Mouse (Mus musculus): Measurements from ENCODE around the gene Blzf1. TPM values are rescaled to one million over a fixed set of nuclear protein-coding genes. Genes with fewer than 3 reads are reported as not detected.

Gene Blzf1
- 29.4 and 31.3 TPM in 2 replicates for polyA plus RNA-seq (2016; fragmentation: Nextera tagmentation; extraction: Ambion mirVana)

- H3K36me3 ChIP-seq = peaks cover 10% of the 10 kb centered on the region
- H3K4me3 ChIP-seq = peak within 1 kb of the TSS; percentile 82
- peak; percentile 100 for DNase-seq (ENCODE audit: low spot score)
- WGBS = under 1% methylated on average over 35 of the region's 35 CpGs
- no peaks in the 10 kb centered on the region for H3K27me3 ChIP-seq (ENCODE audit: insufficient read depth, poor library complexity, severe bottlenecking)
- H3K4me1 ChIP-seq = peaks cover 12% of the 10 kb centered on the region; the same call in 1 of the 2 replicates
- H3K27ac ChIP-seq = peak within 1 kb of the TSS; percentile 91
- no peaks in the 10 kb centered on the region for H3K9me3 ChIP-seq
These were observed at the start of gene Blzf1 for GRCm38 (mm10) chr1:164307124-164307751. Blzf1 (minus strand) TSS chr1:164307489.

- Histone ChIP-seq H3K4me3 (no peak overlapping the region), H3K9me3 (no peaks in the 10 kb centered on the region), H3K36me3 (peaks cover 5% of the 10 kb centered on the region), H3K4me1 (no peaks in the 10 kb centered on the region), H3K27me3 (ENCODE audit: insufficient read depth, poor library complexity, severe bottlenecking) (no peaks in the 10 kb centered on the region), H3K27ac (no peak overlapping the region)
- no peak for DNase-seq (ENCODE audit: low spot score)
- 65% methylated on average over 3 of the region's 3 CpGs for WGBS
These were observed 46.2 kb upstream of the Blzf1 start for GRCm38 (mm10) chr1:164353443-164353842.

GRCm38 (mm10) chr1:164342161-164342560 is 34.9 kb upstream of the Blzf1 start:
- Histone ChIP-seq H3K36me3 (peaks cover 18% of the 10 kb centered on the region), H3K9me3 (no peaks in the 10 kb centered on the region), H3K4me3 (no peak overlapping the region), H3K27me3 (ENCODE audit: insufficient read depth, poor library complexity, severe bottlenecking) (no peaks in the 10 kb centered on the region), H3K4me1 (no peaks in the 10 kb centered on the region), H3K27ac (no peak overlapping the region)
- 82% methylated on average over 3 of the region's 3 CpGs for WGBS
- DNase-seq (ENCODE audit: low spot score) = no peak

DNA sequence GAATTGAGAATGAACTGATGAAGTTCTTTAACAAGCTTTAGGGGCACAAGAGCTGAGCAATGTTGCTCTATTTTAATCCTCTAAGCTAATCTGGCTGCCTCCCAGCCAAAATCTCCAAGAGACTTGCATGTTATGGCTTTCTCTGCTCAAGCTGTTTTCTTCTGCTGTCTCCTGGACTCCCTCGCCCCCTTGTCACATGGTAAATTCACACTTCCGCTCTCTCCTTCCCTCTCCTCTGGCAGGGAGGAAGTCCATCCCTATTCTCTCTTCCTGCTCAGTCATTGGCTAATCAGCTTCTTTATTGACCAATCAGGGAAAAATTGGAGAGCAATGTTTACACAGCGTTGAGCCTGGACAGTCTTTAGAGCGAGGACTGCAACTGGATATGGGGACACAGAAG is 28.6 kb upstream of the Blzf1 start:
- no peaks in the 10 kb centered on the region for H3K4me1 ChIP-seq
- H3K27ac ChIP-seq = no peak overlapping the region
- DNase-seq (ENCODE audit: low spot score) = no peak
- H3K36me3 ChIP-seq = peaks cover 18% of the 10 kb centered on the region
- H3K9me3 ChIP-seq = no peaks in the 10 kb centered on the region
- WGBS = 84% methylated on average over 4 of the region's 4 CpGs
- no peaks in the 10 kb centered on the region for H3K27me3 ChIP-seq (ENCODE audit: insufficient read depth, poor library complexity, severe bottlenecking)
- no peak overlapping the region for H3K4me3 ChIP-seq

DNA sequence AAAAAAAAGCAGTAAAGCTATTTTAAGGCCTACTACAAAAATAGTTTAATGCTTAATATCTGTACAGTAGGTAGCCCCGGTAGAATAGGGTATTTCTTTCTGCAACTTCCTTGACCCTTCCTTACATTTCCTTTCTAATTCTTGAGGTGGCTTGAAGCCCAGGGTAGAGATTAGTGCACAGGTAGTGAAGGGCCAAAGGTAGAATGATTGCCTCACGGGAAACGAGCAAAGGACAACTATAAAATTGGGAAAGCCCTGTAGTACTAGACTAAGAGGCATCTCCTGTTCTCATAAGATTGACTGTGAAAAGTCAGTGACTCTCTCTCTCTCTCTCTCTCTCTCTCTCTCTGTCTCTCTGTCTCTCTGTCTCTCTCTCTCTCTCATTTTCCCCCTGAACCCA is 28.1 kb upstream of the Blzf1 start:
- no peak overlapping the region for H3K4me3 ChIP-seq
- no peaks in the 10 kb centered on the region for H3K9me3 ChIP-seq
- 88% methylated on average over 3 of the region's 3 CpGs for WGBS
- no peaks in the 10 kb centered on the region for H3K4me1 ChIP-seq
- peaks cover 21% of the 10 kb centered on the region for H3K36me3 ChIP-seq
- no peaks in the 10 kb centered on the region for H3K27me3 ChIP-seq (ENCODE audit: insufficient read depth, poor library complexity, severe bottlenecking)
- no peak for DNase-seq (ENCODE audit: low spot score)
- no peak overlapping the region for H3K27ac ChIP-seq

DNA sequence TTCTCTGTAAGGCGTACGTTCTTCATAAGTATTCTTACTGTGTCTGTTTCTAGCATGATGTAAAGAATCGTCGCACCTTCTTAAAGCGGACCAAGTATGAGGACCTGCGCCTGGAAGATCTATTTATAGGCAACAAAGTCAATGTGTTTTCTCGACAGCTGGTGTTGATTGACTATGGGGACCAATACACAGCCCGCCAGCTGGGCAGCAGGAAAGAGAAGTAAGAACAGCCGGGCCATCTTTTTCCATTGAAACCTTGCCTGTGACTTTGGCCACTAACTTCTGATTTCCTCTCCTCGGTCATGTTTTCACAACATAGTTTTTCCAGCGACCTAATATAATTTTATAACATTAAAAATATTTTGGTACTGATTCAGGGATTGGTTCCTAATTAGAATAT is 25.3 kb upstream of the Blzf1 start:
- Histone ChIP-seq H3K27ac (no peak overlapping the region), H3K4me3 (no peak overlapping the region), H3K36me3 (peaks cover 36% of the 10 kb centered on the region), H3K4me1 (no peaks in the 10 kb centered on the region), H3K27me3 (ENCODE audit: insufficient read depth, poor library complexity, severe bottlenecking) (no peaks in the 10 kb centered on the region), H3K9me3 (no peaks in the 10 kb centered on the region)
- DNase-seq (ENCODE audit: low spot score) = no peak
- 68% methylated on average over 11 of the region's 11 CpGs for WGBS

DNA sequence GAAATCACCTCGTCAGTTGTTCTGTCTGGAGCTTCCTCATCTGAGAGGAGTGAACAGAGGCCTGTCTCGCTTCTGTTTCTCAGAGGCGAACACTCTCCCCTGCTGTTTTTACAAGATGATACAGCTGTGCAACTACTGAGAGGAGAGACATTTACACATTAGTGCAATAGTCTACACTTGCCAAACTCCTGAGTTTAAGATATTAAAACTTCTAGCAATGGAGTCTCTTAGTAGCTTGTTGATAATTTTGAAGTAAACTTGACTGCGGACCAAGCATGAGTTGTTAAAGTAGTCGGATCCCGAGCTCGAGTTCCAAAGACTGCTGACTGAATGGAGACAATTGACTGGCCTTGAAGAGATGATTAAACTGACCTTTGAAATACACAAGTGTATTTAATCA is 20.5 kb upstream of the Blzf1 start:
- no peak overlapping the region for H3K27ac ChIP-seq
- WGBS = 82% methylated on average over 7 of the region's 7 CpGs
- DNase-seq (ENCODE audit: low spot score) = no peak
- H3K36me3 ChIP-seq = peaks cover 21% of the 10 kb centered on the region
- no peaks in the 10 kb centered on the region for H3K4me1 ChIP-seq
- H3K9me3 ChIP-seq = no peaks in the 10 kb centered on the region
- H3K27me3 ChIP-seq (ENCODE audit: insufficient read depth, poor library complexity, severe bottlenecking) = no peaks in the 10 kb centered on the region
- H3K4me3 ChIP-seq = no peak overlapping the region

GRCm38 (mm10) chr1:164326600-164327155 is 19.4 kb upstream of the Blzf1 start:
- 74% methylated on average over 6 of the region's 6 CpGs for WGBS
- peaks cover 21% of the 10 kb centered on the region for H3K36me3 ChIP-seq
- H3K27me3 ChIP-seq (ENCODE audit: insufficient read depth, poor library complexity, severe bottlenecking) = no peaks in the 10 kb centered on the region
- no peaks in the 10 kb centered on the region for H3K9me3 ChIP-seq
- H3K4me3 ChIP-seq = no peak overlapping the region
- no peak overlapping the region for H3K27ac ChIP-seq
- H3K4me1 ChIP-seq = peaks cover 5% of the 10 kb centered on the region; the same call in 1 of the 2 replicates
- DNase-seq (ENCODE audit: low spot score) = no peak

- no peaks in the 10 kb centered on the region for H3K27me3 ChIP-seq (ENCODE audit: insufficient read depth, poor library complexity, severe bottlenecking)
- no peak for DNase-seq (ENCODE audit: low spot score)
- peaks cover 12% of the 10 kb centered on the region; the same call in 1 of the 2 replicates for H3K36me3 ChIP-seq
- 91% methylated on average over 2 of the region's 2 CpGs for WGBS
- H3K27ac ChIP-seq = no peak overlapping the region
- peaks cover 17% of the 10 kb centered on the region for H3K4me1 ChIP-seq
- H3K9me3 ChIP-seq = no peaks in the 10 kb centered on the region
- no peak overlapping the region for H3K4me3 ChIP-seq
These were observed 17.6 kb upstream of the Blzf1 start for GRCm38 (mm10) chr1:164324878-164325277.

- H3K36me3 ChIP-seq = peaks cover 11% of the 10 kb centered on the region; the same call in 1 of the 2 replicates
- 90% methylated on average over 4 of the region's 4 CpGs for WGBS
- no peaks in the 10 kb centered on the region for H3K27me3 ChIP-seq (ENCODE audit: insufficient read depth, poor library complexity, severe bottlenecking)
- H3K4me3 ChIP-seq = no peak overlapping the region
- DNase-seq (ENCODE audit: low spot score) = no peak
- peaks cover 22% of the 10 kb centered on the region for H3K4me1 ChIP-seq
- no peaks in the 10 kb centered on the region for H3K9me3 ChIP-seq
- no peak overlapping the region for H3K27ac ChIP-seq
These were observed 16.9 kb upstream of the Blzf1 start for GRCm38 (mm10) chr1:164324221-164324620.

DNA sequence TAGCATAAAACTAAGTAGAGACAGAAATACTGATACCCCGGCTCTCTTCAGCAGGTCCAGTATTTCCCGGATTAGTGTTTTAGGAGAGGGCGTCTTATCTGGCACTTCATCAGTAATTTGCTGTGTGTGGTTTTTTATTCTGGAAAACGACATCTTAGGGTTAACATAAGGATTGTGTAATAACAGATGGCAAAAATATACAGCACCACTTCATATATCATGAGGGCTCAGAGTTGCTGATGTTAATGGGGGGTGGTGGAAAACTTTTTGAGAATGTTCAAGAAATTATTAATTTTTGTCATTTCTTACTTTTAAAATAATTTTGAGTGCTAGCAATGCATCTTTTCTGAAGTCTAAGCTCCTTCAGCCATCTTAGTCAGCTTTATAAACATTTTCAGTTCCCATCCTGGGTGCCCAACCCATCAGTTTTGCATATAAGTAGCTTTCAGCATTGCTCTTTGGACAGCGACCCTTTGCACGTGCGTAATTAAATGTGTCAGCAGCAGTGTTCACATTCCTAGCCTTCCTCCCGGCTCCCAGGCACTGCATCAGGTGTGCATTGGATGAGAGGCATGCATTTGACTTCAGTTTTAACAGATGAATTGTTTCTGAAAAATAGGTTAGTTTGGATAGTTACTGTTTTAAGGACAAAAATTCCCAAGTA is 15.8 kb upstream of the Blzf1 start:
- H3K36me3 ChIP-seq = no peaks in the 10 kb centered on the region
- no peak overlapping the region for H3K27ac ChIP-seq
- no peaks in the 10 kb centered on the region for H3K9me3 ChIP-seq
- 76% methylated on average over 8 of the region's 8 CpGs for WGBS
- no peak for DNase-seq (ENCODE audit: low spot score)
- peaks cover 25% of the 10 kb centered on the region for H3K4me1 ChIP-seq
- no peak overlapping the region for H3K4me3 ChIP-seq
- H3K27me3 ChIP-seq (ENCODE audit: insufficient read depth, poor library complexity, severe bottlenecking) = no peaks in the 10 kb centered on the region

DNA sequence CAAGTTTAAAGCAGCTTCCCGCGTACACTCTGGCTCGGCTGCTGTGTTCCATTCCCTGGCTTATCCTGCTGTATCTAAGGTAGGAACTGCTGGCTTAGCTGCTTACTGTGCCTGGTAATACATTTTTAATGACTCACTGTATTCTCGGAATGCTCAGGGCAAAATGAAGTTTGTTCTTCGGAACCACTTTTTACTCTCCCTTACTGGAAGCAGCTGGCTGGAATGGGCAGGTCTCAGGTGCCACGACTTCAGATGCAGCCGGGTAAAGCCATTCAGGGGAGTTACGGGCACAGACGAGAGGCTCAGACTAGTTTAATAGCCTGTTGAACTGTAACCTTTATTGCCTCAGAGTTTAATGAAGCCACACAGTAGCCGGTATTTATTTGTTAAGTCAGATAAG is 14.1 kb upstream of the Blzf1 start:
- peaks cover 33% of the 10 kb centered on the region for H3K4me1 ChIP-seq
- H3K27me3 ChIP-seq (ENCODE audit: insufficient read depth, poor library complexity, severe bottlenecking) = no peaks in the 10 kb centered on the region
- 81% methylated on average over 10 of the region's 10 CpGs for WGBS
- no peak for DNase-seq (ENCODE audit: low spot score)
- no peak overlapping the region for H3K4me3 ChIP-seq
- H3K36me3 ChIP-seq = no peaks in the 10 kb centered on the region
- H3K27ac ChIP-seq = no peak overlapping the region; the same call in 1 of the 2 replicates
- H3K9me3 ChIP-seq = no peaks in the 10 kb centered on the region

- Histone ChIP-seq H3K36me3 (no peaks in the 10 kb centered on the region), H3K27me3 (ENCODE audit: insufficient read depth, poor library complexity, severe bottlenecking) (no peaks in the 10 kb centered on the region), H3K4me3 (no peak overlapping the region), H3K27ac (no peak overlapping the region), H3K4me1 (peaks cover 33% of the 10 kb centered on the region), H3K9me3 (no peaks in the 10 kb centered on the region)
- 59% methylated on average over 5 of the region's 5 CpGs for WGBS
- no peak for DNase-seq (ENCODE audit: low spot score)
These were observed 13.4 kb upstream of the Blzf1 start for GRCm38 (mm10) chr1:164320731-164321130.

Data from heart, embryonic 10.5 days (tissue).